Mouse (Mus musculus): ENCODE data around the gene Bcdin3d. TPM values are rescaled to one million over a fixed set of nuclear protein-coding genes. Genes with fewer than 3 reads are reported as not detected.

Gene Bcdin3d
- polyA plus RNA-seq, 1 experiment from 2014 or later: 25.4 TPM

Other genes starting within 250 kb of the Bcdin3d start
- 2.3 and 2.5 TPM in 2 replicates for gene Kcnh3, start 249.9 kb downstream of the Bcdin3d start, polyA plus RNA-seq (2015; fragmentation: Nextera tagmentation; extraction: Ambion mirVana)
- 198 and 213 TPM in 2 replicates for gene Mcrs1, start 222.8 kb downstream of the Bcdin3d start, polyA plus RNA-seq (2015; fragmentation: Nextera tagmentation; extraction: Ambion mirVana)
- gene Prpf40b, start 179.6 kb downstream of the Bcdin3d start, polyA plus RNA-seq (2015; fragmentation: Nextera tagmentation; extraction: Ambion mirVana): 98.6 and 107 TPM in 2 replicates
- 0.28 TPM in 1 of 2 replicates, not detected in the other for gene Fam186b, start 178.8 kb downstream of the Bcdin3d start, polyA plus RNA-seq (2015; fragmentation: Nextera tagmentation; extraction: Ambion mirVana)
- gene Fmnl3, start 104.2 kb downstream of the Bcdin3d start, polyA plus RNA-seq (2015; fragmentation: Nextera tagmentation; extraction: Ambion mirVana): 8.1 and 8.2 TPM in 2 replicates
- gene Tmbim6, start 81.8 kb downstream of the Bcdin3d start, polyA plus RNA-seq (2015; fragmentation: Nextera tagmentation; extraction: Ambion mirVana): 227 and 249 TPM in 2 replicates
- 9.3 and 13.4 TPM in 2 replicates for gene Nckap5l, start 17.0 kb downstream of the Bcdin3d start, polyA plus RNA-seq (2015; fragmentation: Nextera tagmentation; extraction: Ambion mirVana)
- gene Faim2, start 53.4 kb upstream of the Bcdin3d start, polyA plus RNA-seq (2015; fragmentation: Nextera tagmentation; extraction: Ambion mirVana): 5.5 and 8.1 TPM in 2 replicates
- gene Aqp2, start 104.3 kb upstream of the Bcdin3d start, polyA plus RNA-seq (2015; fragmentation: Nextera tagmentation; extraction: Ambion mirVana): not detected in 2 replicates
- 0.14 and 0.25 TPM in 2 replicates for gene Aqp5, start 116.1 kb upstream of the Bcdin3d start, polyA plus RNA-seq (2015; fragmentation: Nextera tagmentation; extraction: Ambion mirVana)
- gene Aqp6, start 126.7 kb upstream of the Bcdin3d start, polyA plus RNA-seq (2015; fragmentation: Nextera tagmentation; extraction: Ambion mirVana): not detected in 2 replicates
- 182 and 189 TPM in 2 replicates for gene Racgap1, start 176.9 kb upstream of the Bcdin3d start, polyA plus RNA-seq (2015; fragmentation: Nextera tagmentation; extraction: Ambion mirVana)
- 15.1 and 17.0 TPM in 2 replicates for gene Asic1, start 195.6 kb upstream of the Bcdin3d start, polyA plus RNA-seq (2015; fragmentation: Nextera tagmentation; extraction: Ambion mirVana)
- 118 and 130 TPM in 2 replicates for gene Smarcd1, start 227.4 kb upstream of the Bcdin3d start, polyA plus RNA-seq (2015; fragmentation: Nextera tagmentation; extraction: Ambion mirVana)
- not detected in 2 replicates for gene Gm17349, start 230.8 kb upstream of the Bcdin3d start, polyA plus RNA-seq (2015; fragmentation: Nextera tagmentation; extraction: Ambion mirVana)
- gene Gpd1, start 242.8 kb upstream of the Bcdin3d start, polyA plus RNA-seq (2015; fragmentation: Nextera tagmentation; extraction: Ambion mirVana): 1.2 and 1.3 TPM in 2 replicates

Data from forebrain, embryonic 13.5 days (tissue).